ENCODE assay signal across 8 mouse cellular contexts in the genomic region with DNA sequence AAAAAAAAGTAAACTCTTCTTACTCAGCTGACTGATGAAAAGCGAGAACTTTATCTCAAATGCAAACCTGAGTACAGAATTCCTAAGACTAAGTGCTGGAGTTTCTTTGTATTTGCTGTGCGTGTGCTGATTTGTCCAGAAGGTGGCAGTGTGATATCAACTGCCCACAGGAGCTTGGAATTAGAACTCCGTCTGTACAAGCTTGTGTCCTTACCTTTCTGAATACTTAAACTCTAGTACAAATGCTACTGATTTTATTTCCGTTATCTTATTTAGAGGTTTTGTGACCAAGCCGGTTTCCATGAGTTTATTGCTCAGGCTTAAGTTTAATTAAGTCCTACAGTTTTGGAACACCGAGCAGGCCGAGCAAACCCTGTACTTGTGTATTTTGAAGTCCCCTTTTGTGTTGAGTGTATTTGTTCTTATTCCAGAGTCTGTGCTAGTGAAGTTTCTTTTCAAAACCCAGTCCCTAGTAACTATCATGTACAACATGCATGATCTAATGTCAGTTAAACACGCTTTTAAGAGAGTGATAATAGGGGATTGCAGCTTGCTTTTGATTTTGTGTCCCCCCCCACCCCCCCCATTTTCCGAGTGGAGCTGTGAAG.
DNase-seq lines count a peak whose midpoint lies in the region; ATAC-seq and TF ChIP-seq lines count a peak whose summit lies in the region.

No protein-coding gene starts in this region.

- H3K9ac ChIP-seq in heart, embryonic 12.5 days = no peak overlapping the region
- no peak overlapping the region for H3K9ac ChIP-seq in forebrain, embryonic 14.5 days (ENCODE audit: low read length)
- no peak overlapping the region for H3K9ac ChIP-seq in midbrain, embryonic 13.5 days (replicated peaks)
- no peak overlapping the region for H3K9ac ChIP-seq in stomach, postnatal 0 days (ENCODE audit: low read length)

- 33% methylated on average over 9 of the region's 9 CpGs for WGBS in heart, embryonic 12.5 days
- WGBS in forebrain, embryonic 14.5 days = 6% methylated on average over 9 of the region's 9 CpGs
- 10% methylated on average over 9 of the region's 9 CpGs for WGBS in midbrain, embryonic 13.5 days
- 22% methylated on average over 9 of the region's 9 CpGs for WGBS in stomach, postnatal 0 days

- no peak overlapping the region for H3K4me3 ChIP-seq in heart, embryonic 12.5 days
- no peak overlapping the region for H3K4me3 ChIP-seq in forebrain, embryonic 14.5 days (ENCODE audit: low read depth, low read length)
- H3K4me3 ChIP-seq in left cerebral cortex, adult 2 months = no peak overlapping the region
- 0 out of 2 replicates have a peak overlapping the region, but pooled peaks have one; percentile 16 for H3K4me3 ChIP-seq in midbrain, embryonic 13.5 days (replicated peaks)
- no peak overlapping the region for H3K4me3 ChIP-seq in stomach, postnatal 0 days (ENCODE audit: low read depth, low read length)

- H3K36me3 ChIP-seq in heart, embryonic 12.5 days = no peaks in the 10 kb centered on the region
- no peaks in the 10 kb centered on the region for H3K36me3 ChIP-seq in forebrain, embryonic 14.5 days (ENCODE audit: control insufficient read depth, insufficient read depth, low read length)
- H3K36me3 ChIP-seq in midbrain, embryonic 13.5 days = no peaks in the 10 kb centered on the region
- H3K36me3 ChIP-seq in stomach, postnatal 0 days (ENCODE audit: control insufficient read depth, insufficient read depth, low read length) = no peaks in the 10 kb centered on the region

- no peak for ATAC-seq in heart, embryonic 12.5 days (ENCODE audit: insufficient number of reproducible peaks, low FRiP score)
- ATAC-seq in forebrain, embryonic 14.5 days = peak; percentile 88
- peak; percentile 81 for ATAC-seq in midbrain, embryonic 13.5 days
- ATAC-seq in stomach, postnatal 0 days (ENCODE audit: low FRiP score, low TSS enrichment) = no peak

- peak; percentile 84 for TF ChIP-seq CTCF in left cerebral cortex, adult 2 months (IDR thresholded peaks at IDR 0.05)
- peak; percentile 92 for TF ChIP-seq CTCF in stomach, postnatal 0 days (IDR thresholded peaks at IDR 0.05; ENCODE audit: low read depth)

- no peaks in the 10 kb centered on the region for H3K4me1 ChIP-seq in heart, embryonic 12.5 days (replicated peaks)
- no peaks in the 10 kb centered on the region for H3K4me1 ChIP-seq in forebrain, embryonic 14.5 days (ENCODE audit: control insufficient read depth, insufficient read depth, low read length)
- peaks cover 15% of the 10 kb centered on the region for H3K4me1 ChIP-seq in midbrain, embryonic 13.5 days (replicated peaks)
- no peaks in the 10 kb centered on the region for H3K4me1 ChIP-seq in stomach, postnatal 0 days (replicated peaks; ENCODE audit: control insufficient read depth, insufficient read depth)

- no peak overlapping the region for H3K4me2 ChIP-seq in heart, embryonic 12.5 days
- peak overlapping the region; percentile 36 for H3K4me2 ChIP-seq in forebrain, embryonic 14.5 days (ENCODE audit: low read length)
- H3K4me2 ChIP-seq in midbrain, embryonic 13.5 days (replicated peaks) = peak overlapping the region; percentile 44
- H3K4me2 ChIP-seq in stomach, postnatal 0 days (replicated peaks; ENCODE audit: low read depth) = no peak overlapping the region

- H3K27me3 ChIP-seq in heart, embryonic 12.5 days (replicated peaks) = no peaks in the 10 kb centered on the region
- no peaks in the 10 kb centered on the region for H3K27me3 ChIP-seq in forebrain, embryonic 14.5 days (replicated peaks; ENCODE audit: control insufficient read depth, insufficient read depth, low read length)
- no peaks in the 10 kb centered on the region for H3K27me3 ChIP-seq in midbrain, embryonic 13.5 days
- H3K27me3 ChIP-seq in stomach, postnatal 0 days (ENCODE audit: control insufficient read depth, insufficient read depth, low read length) = no peaks in the 10 kb centered on the region

- no peak overlapping the region for H3K27ac ChIP-seq in heart, embryonic 12.5 days (ENCODE audit: poor library complexity, severe bottlenecking)
- no peak overlapping the region for H3K27ac ChIP-seq in forebrain, embryonic 14.5 days (ENCODE audit: low read depth, low read length)
- no peak overlapping the region for H3K27ac ChIP-seq in left cerebral cortex, adult 2 months
- H3K27ac ChIP-seq in midbrain, embryonic 13.5 days = no peak overlapping the region
- H3K27ac ChIP-seq in stomach, postnatal 0 days (replicated peaks) = no peak overlapping the region

- TF ChIP-seq EP300 in stomach, postnatal 0 days (optimal IDR thresholded peaks at IDR 0.05) = no peak

- peak; percentile 16 to 64 for DNase-seq in heart, adult 18-20 months
- DNase-seq in c-Kit-positive CD71-positive TER-119-positive erythroid progenitor cells, embryonic 14.5 days (ENCODE audit: low spot score) = peak; percentile 25
- peak; percentile 89 for DNase-seq in forebrain, embryonic 14.5 days (ENCODE audit: low spot score)
- DNase-seq in hindlimb bud, embryonic 11.5 days (ENCODE audit: extremely low spot score, low read depth, low spot score) = peak; percentile 64
- DNase-seq in left cerebral cortex, adult 2 months (ENCODE audit: extremely low spot score in 1 of 2, low spot score in 2 of 2) = peak; percentile 47 to 53
- DNase-seq in stomach, postnatal 0 days (ENCODE audit: low spot score) = peak; percentile 50

- H3K9me3 ChIP-seq in heart, embryonic 12.5 days (replicated peaks) = no peaks in the 10 kb centered on the region
- no peaks in the 10 kb centered on the region for H3K9me3 ChIP-seq in forebrain, embryonic 14.5 days (replicated peaks; ENCODE audit: control insufficient read depth, low read length)
- H3K9me3 ChIP-seq in midbrain, embryonic 13.5 days = no peaks in the 10 kb centered on the region
- H3K9me3 ChIP-seq in stomach, postnatal 0 days (ENCODE audit: control insufficient read depth, low read length) = no peaks in the 10 kb centered on the region

- intact Hi-C loops in left cerebral cortex, adult 2 months (cut with DNase I) = loop anchor here (5.0 to 10.0 kb wide), 3 partner anchors 640 to 1303 kb away; no protein-coding TSS in a partner anchor

Comparison
In these comparisons a context has a peak if more than half of its experiments do, and no peak if none do; other contexts are left out.
1. DNase-seq: peak in every context shown above with its lines; median percentile 89 in forebrain, embryonic 14.5 days; 64 in hindlimb bud, embryonic 11.5 days; 50 in left cerebral cortex, adult 2 months; 50 in stomach, postnatal 0 days; 40 in heart, adult 18-20 months; 25 in c-Kit-positive CD71-positive TER-119-positive erythroid progenitor cells, embryonic 14.5 days.
2. ATAC-seq: peak in forebrain, embryonic 14.5 days (single experiment) and midbrain, embryonic 13.5 days (single experiment); none in heart, embryonic 12.5 days (single experiment) and stomach, postnatal 0 days (single experiment).
3. H3K4me2 ChIP-seq: peak in forebrain, embryonic 14.5 days (single experiment) and midbrain, embryonic 13.5 days (single experiment); none in heart, embryonic 12.5 days (single experiment) and stomach, postnatal 0 days (single experiment).